Mouse (Mus musculus) heart, adult 2 months (tissue): Measurements from ENCODE around the gene Rusc1. TPM values are rescaled to one million over a fixed set of nuclear protein-coding genes. Genes with fewer than 3 reads are reported as not detected.

Experiments
- DNase-seq, 2 experiments: peaks; one replicate each; pipeline ENCODE4 v3.0.0; 2021
- H3K27ac ChIP-seq: fragments of 200-600 bp; 2 replicates; pipeline ENCODE4 v1.8.1; 2022
- H3K27me3 ChIP-seq: fragments of 200-500 bp; 2 replicates; pipeline ENCODE4 v1.6.1; 2012; ENCODE audit warnings: mild to moderate bottlenecking, low read length, inconsistent platforms, mixed read lengths; ENCODE audit not compliant: control insufficient read depth, insufficient read depth
- H3K36me3 ChIP-seq: fragments of 200-500 bp; 2 replicates; pipeline ENCODE4 v1.6.1; 2012; ENCODE audit warnings: low read length, inconsistent platforms; ENCODE audit not compliant: control insufficient read depth, insufficient read depth
- H3K4me1 ChIP-seq: fragments of 200-500 bp; 2 replicates; pipeline ENCODE4 v1.6.1; 2011; ENCODE audit warnings: low read length; ENCODE audit not compliant: control insufficient read depth, insufficient read depth
- H3K4me3 ChIP-seq: fragments of 200-600 bp; 2 replicates; pipeline ENCODE4 v1.8.1; 2022
- H3K79me2 ChIP-seq: fragments of 200-500 bp; replicated peaks from 2 replicates; pipeline ENCODE4 v1.6.1; 2012; ENCODE audit warnings: mild to moderate bottlenecking, inconsistent platforms, low read length, moderate library complexity, mixed read lengths; ENCODE audit not compliant: control insufficient read depth, insufficient read depth
- H3K9ac ChIP-seq: fragments of 200-500 bp; 2 replicates; pipeline ENCODE4 v1.6.1; 2012; ENCODE audit warnings: low read depth, mild to moderate bottlenecking, control low read depth, inconsistent platforms, low read length, mixed read lengths
- CTCF ChIP-seq: fragments of 200-600 bp; IDR thresholded peaks from 2 replicates; pipeline ENCODE4 v1.8.1; 2022; ENCODE audit warnings: antibody characterized with exemption, mild to moderate bottlenecking, moderate library complexity
- EP300 ChIP-seq: fragments of 200-500 bp; IDR thresholded peaks from 2 replicates; pipeline ENCODE4 v1.6.1; 2011; ENCODE audit warnings: low read depth, low read length, control low read depth; ENCODE audit not compliant: insufficient read depth
- POLR2A ChIP-seq: fragments of 200-500 bp; IDR thresholded peaks from 2 replicates; pipeline ENCODE4 v1.6.1; 2011; ENCODE audit warnings: mild to moderate bottlenecking, low read depth, low read length, control low read depth; ENCODE audit not compliant: insufficient read depth
- WGBS: fragments of 180-500 bp; shearing (Covaris S2); methylation state at CpG from one replicate; pipeline ENCODE4 v1.1.7; 2018; 5-methylcytosine and 5-hydroxymethylcytosine counted together
- intact Hi-C: fragments of 180-260 bp; cut with DNase I; formaldehyde crosslinking; loops from one replicate; pipeline ENCODE4 v1.15.1; 2025
- polyA plus RNA-seq: library from polyadenylated mRNA; depleted of rRNA; stranded (reverse); fragments of >200 nt; gene quantifications from 2 replicates; pipeline ENCODE4 v1.2.3, GENCODE M21; 2012; rRNA removed
- total RNA-seq, 2 experiments: library from RNA; stranded (reverse); gene quantifications; 2 replicates each; pipeline ENCODE4 v1.2.3; 2021

The Rusc1 gene
- total and polyA plus RNA-seq, 3 experiments, result 26.4 to 38.8 (median 30.9) TPM

GRCm38 (mm10) chr3:89058783-89059182, 34.3 kb downstream of the Rusc1 start:
- 92% methylated on average over 3 of the region's 3 CpGs for WGBS
- TF ChIP-seq EP300, result no peak
- TF ChIP-seq CTCF, result peak; percentile 74
- intact Hi-C loops, result no loop called here
- no peak overlapping the region for H3K9ac ChIP-seq
- H3K4me3 ChIP-seq, result no peak overlapping the region
- H3K79me2 ChIP-seq, result no peaks in the 10 kb centered on the region
- H3K36me3 ChIP-seq, result no peaks in the 10 kb centered on the region
- no peak overlapping the region for H3K27ac ChIP-seq
- H3K4me1 ChIP-seq, result no peaks in the 10 kb centered on the region
- no peaks in the 10 kb centered on the region for H3K27me3 ChIP-seq
- DNase-seq, result peak in 1 of 2 experiments; percentile 32

- intact Hi-C loops, result no loop called here
- no peak overlapping the region for H3K4me3 ChIP-seq
- H3K4me1 ChIP-seq, result no peaks in the 10 kb centered on the region
- H3K9ac ChIP-seq, result no peak overlapping the region
- 90% methylated on average over 9 of the region's 9 CpGs for WGBS
- H3K27ac ChIP-seq, result no peak overlapping the region
- TF ChIP-seq CTCF (no peak), EP300 (no peak), POLR2A (no peak)
- DNase-seq, result no peak
- H3K36me3 ChIP-seq, result peaks cover 1% of the 10 kb centered on the region
- H3K79me2 ChIP-seq, result no peaks in the 10 kb centered on the region
- no peaks in the 10 kb centered on the region for H3K27me3 ChIP-seq
Observed at GRCm38 (mm10) chr3:89058361-89058760, 34.8 kb downstream of the Rusc1 start.

- no peaks in the 10 kb centered on the region; the same call in 1 of the 2 replicates for H3K36me3 ChIP-seq
- no peaks in the 10 kb centered on the region for H3K79me2 ChIP-seq
- 96% methylated on average over 4 of the region's 4 CpGs for WGBS
- no peak for DNase-seq
- intact Hi-C loops, result no loop called here
- H3K27ac ChIP-seq, result no peak overlapping the region
- no peaks in the 10 kb centered on the region for H3K27me3 ChIP-seq
- TF ChIP-seq POLR2A, result no peak
- TF ChIP-seq CTCF, result no peak
- TF ChIP-seq EP300, result no peak
- no peak overlapping the region for H3K9ac ChIP-seq
- no peak overlapping the region for H3K4me3 ChIP-seq
- no peaks in the 10 kb centered on the region for H3K4me1 ChIP-seq
Observed at GRCm38 (mm10) chr3:89043359-89043758, 49.8 kb downstream of the Rusc1 start.

Other genes with a start within 250 kb of the Rusc1 start
- 10 to 100 TPM; 12.4 to 12.6 TPM for gene Msto1, start 179.3 kb downstream of the Rusc1 start, total RNA-seq
- gene Msto1, start 179.3 kb downstream of the Rusc1 start, polyA plus RNA-seq, result 21.6 and 22.1 TPM in 2 replicates
- 10 to 100 TPM; 36.4 to 41.1 TPM for gene Ash1l, start 142.7 kb downstream of the Rusc1 start, total RNA-seq
- 6.9 and 14.0 TPM in 2 replicates for gene Ash1l, start 142.7 kb downstream of the Rusc1 start, polyA plus RNA-seq
- gene Dap3, start 142.1 kb downstream of the Rusc1 start, total RNA-seq, result 100 to 1,000 TPM; 134 to 153 TPM
- gene Dap3, start 142.1 kb downstream of the Rusc1 start, polyA plus RNA-seq, result 66.5 and 98.1 TPM in 2 replicates
- not detected for gene Gm43738, start 7.8 kb upstream of the Rusc1 start, total RNA-seq
- gene Gm43738, start 7.8 kb upstream of the Rusc1 start, polyA plus RNA-seq, result not detected in 2 replicates
- gene Fdps, start 8.6 kb upstream of the Rusc1 start, total RNA-seq, result 10 to 100 TPM; 20.8 to 21.1 TPM
- 22.5 and 29.6 TPM in 2 replicates for gene Fdps, start 8.6 kb upstream of the Rusc1 start, polyA plus RNA-seq
- gene Pklr, start 42.8 kb upstream of the Rusc1 start, total RNA-seq, result not detected
- 0.06 TPM in 1 of 2 replicates, not detected in the other for gene Pklr, start 42.8 kb upstream of the Rusc1 start, polyA plus RNA-seq
- under 1 TPM in 1 of 2 experiments, not detected in 1; 0.25 TPM for gene Hcn3, start 66.9 kb upstream of the Rusc1 start, total RNA-seq
- 0.26 and 0.29 TPM in 2 replicates for gene Hcn3, start 66.9 kb upstream of the Rusc1 start, polyA plus RNA-seq
- 10 to 100 TPM; 15.4 to 18.9 TPM for gene Clk2, start 71.5 kb upstream of the Rusc1 start, total RNA-seq
- gene Clk2, start 71.5 kb upstream of the Rusc1 start, polyA plus RNA-seq, result 26.5 and 40.4 TPM in 2 replicates
- gene Scamp3, start 84.2 kb upstream of the Rusc1 start, total RNA-seq, result 10 to 100 TPM; 44.5 to 54.7 TPM
- 96.7 and 108 TPM in 2 replicates for gene Scamp3, start 84.2 kb upstream of the Rusc1 start, polyA plus RNA-seq
- gene Fam189b, start 89.8 kb upstream of the Rusc1 start, total RNA-seq, result 1 to 10 TPM; 3.9 to 5.1 TPM
- 12.8 and 18.0 TPM in 2 replicates for gene Fam189b, start 89.8 kb upstream of the Rusc1 start, polyA plus RNA-seq
- 10 to 100 TPM; 19.9 to 20.4 TPM for gene Gba, start 109.6 kb upstream of the Rusc1 start, total RNA-seq
- gene Gba, start 109.6 kb upstream of the Rusc1 start, polyA plus RNA-seq, result 26.3 and 39.2 TPM in 2 replicates
- 1 to 10 TPM; 3.4 to 5.1 TPM for gene Thbs3, start 121.9 kb upstream of the Rusc1 start, total RNA-seq
- gene Thbs3, start 121.9 kb upstream of the Rusc1 start, polyA plus RNA-seq, result 15.8 and 24.3 TPM in 2 replicates
- 10 to 100 TPM; 59.8 to 61.8 TPM for gene Mtx1, start 133.8 kb upstream of the Rusc1 start, total RNA-seq
- gene Mtx1, start 133.8 kb upstream of the Rusc1 start, polyA plus RNA-seq, result 96.2 and 111 TPM in 2 replicates
- gene Muc1, start 135.7 kb upstream of the Rusc1 start, total RNA-seq, result under 1 TPM; 0.39 to 0.47 TPM
- 0.67 and 6.2 TPM in 2 replicates for gene Muc1, start 135.7 kb upstream of the Rusc1 start, polyA plus RNA-seq
- 10 to 100 TPM; 80.7 to 95.7 TPM for gene Krtcap2, start 152.7 kb upstream of the Rusc1 start, total RNA-seq
- gene Krtcap2, start 152.7 kb upstream of the Rusc1 start, polyA plus RNA-seq, result 84.3 and 116 TPM in 2 replicates
- gene Trim46, start 153.0 kb upstream of the Rusc1 start, total RNA-seq, result under 1 TPM; 0.39 to 0.96 TPM
- gene Trim46, start 153.0 kb upstream of the Rusc1 start, polyA plus RNA-seq, result 1.4 and 1.9 TPM in 2 replicates
- 10 to 100 TPM; 54.3 to 58.2 TPM for gene Dpm3, start 166.0 kb upstream of the Rusc1 start, total RNA-seq
- gene Dpm3, start 166.0 kb upstream of the Rusc1 start, polyA plus RNA-seq, result 140 and 160 TPM in 2 replicates
- 10 to 100 TPM; 17.3 to 23.3 TPM for gene Slc50a1, start 177.3 kb upstream of the Rusc1 start, total RNA-seq
- gene Slc50a1, start 177.3 kb upstream of the Rusc1 start, polyA plus RNA-seq, result 105 and 111 TPM in 2 replicates
- gene Efna1, start 187.8 kb upstream of the Rusc1 start, total RNA-seq, result 10 to 100 TPM; 22.6 to 28.4 TPM
- gene Efna1, start 187.8 kb upstream of the Rusc1 start, polyA plus RNA-seq, result 39.6 and 44.4 TPM in 2 replicates
- gene Efna3, start 229.7 kb upstream of the Rusc1 start, total RNA-seq, result not detected
- 0.09 TPM in 1 of 2 replicates, not detected in the other for gene Efna3, start 229.7 kb upstream of the Rusc1 start, polyA plus RNA-seq
- under 1 TPM; 0.21 to 0.36 TPM for gene Efna4, start 244.7 kb upstream of the Rusc1 start, total RNA-seq
- gene Efna4, start 244.7 kb upstream of the Rusc1 start, polyA plus RNA-seq, result 0.64 and 0.86 TPM in 2 replicates